Mouse (Mus musculus): ENCODE measurements at regions not wholly inside any gene's neighbourhood (a gene's known extent, or its start where the extent isn't known, plus 50 kb on each side); places are given as distances from the start of the nearest gene placed in this dataset.

DNA sequence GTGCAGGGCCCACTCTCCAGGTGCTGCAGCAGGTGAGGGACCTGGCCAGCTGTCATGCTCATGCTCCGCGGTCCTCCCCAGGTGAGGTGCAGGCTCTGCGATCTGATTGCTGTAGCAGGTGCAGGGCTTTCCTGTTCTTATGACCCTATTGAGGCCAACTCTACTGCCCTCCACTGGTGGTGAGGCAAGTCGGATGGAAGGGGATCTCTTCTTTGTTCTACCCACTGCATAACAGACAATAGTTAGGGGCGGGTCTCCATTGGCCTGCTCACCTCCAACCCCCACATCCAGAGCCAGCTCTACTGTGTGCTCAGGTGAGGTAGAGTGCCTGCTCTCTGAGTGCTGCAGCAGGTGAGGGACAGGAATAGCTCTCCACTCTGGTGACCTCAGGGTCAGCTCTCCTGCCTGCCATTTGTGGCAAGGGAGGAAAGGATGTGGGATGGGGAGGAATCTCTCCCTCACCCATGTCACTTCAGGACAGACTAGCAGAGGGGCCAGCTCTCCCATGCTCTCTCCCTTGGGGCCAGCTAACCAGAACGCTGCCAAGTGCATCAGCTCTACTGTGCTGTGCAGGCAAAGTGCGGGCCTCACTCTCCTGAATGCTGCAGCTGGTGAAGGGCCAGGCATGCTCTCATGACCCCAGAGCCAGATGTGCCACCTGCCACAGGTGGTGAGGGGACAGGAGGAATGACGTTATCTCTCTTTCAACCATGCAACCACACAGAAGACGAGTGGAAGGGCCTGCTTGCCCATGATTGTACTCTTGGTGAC is 1075.3 kb downstream of the 4930444P10Rik start:
- H3K4me1 ChIP-seq (ENCODE audit: control insufficient read depth, insufficient read depth, low read length), result no peaks in the 10 kb centered on the region
- H3K27me3 ChIP-seq (ENCODE audit: control insufficient read depth, insufficient read depth, low read length), result no peaks in the 10 kb centered on the region
- no peaks in the 10 kb centered on the region for H3K9me3 ChIP-seq (ENCODE audit: control insufficient read depth, low read length)
- no peak for DNase-seq (ENCODE audit: low spot score)
- WGBS, result 66% methylated on average over 9 of the region's 9 CpGs
- H3K4me2 ChIP-seq (ENCODE audit: low read depth, severe bottlenecking), result no peak overlapping the region
- no peak for ATAC-seq (ENCODE audit: insufficient number of reproducible peaks, low FRiP score, low TSS enrichment, low read depth)
- no peak overlapping the region for H3K9ac ChIP-seq (ENCODE audit: low read length)
- H3K4me3 ChIP-seq (ENCODE audit: low read depth, low read length), result no peak overlapping the region
- no peaks in the 10 kb centered on the region for H3K36me3 ChIP-seq (ENCODE audit: control insufficient read depth, insufficient read depth, low read length)
- H3K27ac ChIP-seq (replicated peaks; ENCODE audit: low read depth, low read length), result no peak overlapping the region

DNA sequence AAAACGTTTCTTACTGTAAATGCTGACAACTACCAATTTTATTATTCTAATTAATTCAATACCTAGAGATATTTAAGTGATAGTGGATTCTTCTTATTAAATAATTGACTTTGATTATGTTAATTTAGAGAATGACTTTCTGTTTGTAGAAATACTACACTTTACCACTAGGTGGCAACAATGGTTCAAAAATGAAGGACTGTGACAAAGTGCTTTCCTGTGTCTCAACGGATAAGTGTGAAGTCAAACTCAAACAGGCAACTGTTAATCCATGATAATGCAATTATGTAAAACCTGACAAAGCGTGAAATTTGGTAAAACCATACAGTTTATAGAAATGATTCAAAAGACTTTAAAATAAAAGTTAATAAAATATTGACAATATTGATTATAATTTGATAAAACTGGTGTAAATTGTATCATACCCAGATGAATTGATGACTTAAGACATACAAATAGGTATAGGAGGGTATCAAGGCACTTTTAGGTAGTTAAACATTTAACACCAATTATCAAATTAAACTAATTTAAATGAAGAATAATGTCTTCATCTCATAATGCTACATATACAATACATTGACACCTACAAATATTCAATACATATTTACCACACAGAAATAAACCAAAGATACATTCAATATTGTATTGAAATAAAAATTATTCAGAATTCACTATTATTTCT is 1085.3 kb downstream of the 4930444P10Rik start:
- H3K4me3 ChIP-seq (ENCODE audit: low read depth, low read length), result no peak overlapping the region
- WGBS, result 7% methylated on average over 3 of the region's 3 CpGs
- H3K36me3 ChIP-seq (ENCODE audit: control insufficient read depth, insufficient read depth, low read length), result no peaks in the 10 kb centered on the region
- no peak overlapping the region for H3K9ac ChIP-seq (ENCODE audit: low read length)
- ATAC-seq (ENCODE audit: insufficient number of reproducible peaks, low FRiP score, low TSS enrichment, low read depth) (no peak), DNase-seq (ENCODE audit: low spot score) (no peak)
- no peaks in the 10 kb centered on the region for H3K9me3 ChIP-seq (ENCODE audit: control insufficient read depth, low read length)
- H3K4me1 ChIP-seq (ENCODE audit: control insufficient read depth, insufficient read depth, low read length), result no peaks in the 10 kb centered on the region
- H3K27ac ChIP-seq (replicated peaks; ENCODE audit: low read depth, low read length), result no peak overlapping the region
- H3K27me3 ChIP-seq (ENCODE audit: control insufficient read depth, insufficient read depth, low read length), result no peaks in the 10 kb centered on the region
- H3K4me2 ChIP-seq (ENCODE audit: low read depth, severe bottlenecking), result no peak overlapping the region

DNA sequence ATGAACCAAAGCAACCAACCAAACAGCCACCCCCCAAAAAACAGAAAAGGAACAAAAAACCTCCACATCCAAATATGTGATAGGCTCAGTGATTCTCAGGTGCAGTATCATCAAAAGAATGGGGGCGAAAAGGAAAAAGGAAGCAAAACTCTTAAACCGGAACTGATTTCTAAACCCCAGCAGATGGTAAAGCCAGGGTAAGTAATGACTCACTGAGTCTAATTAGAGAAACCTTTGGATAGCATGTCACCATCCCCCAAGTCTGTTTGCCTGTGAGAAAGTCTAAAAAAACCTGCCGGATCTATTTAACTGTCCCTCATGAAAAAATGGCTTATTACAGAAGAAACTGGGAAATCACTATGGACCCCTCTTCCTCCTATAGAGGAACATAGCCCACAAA is 1097.8 kb downstream of the 4930444P10Rik start:
- 90% methylated on average over 3 of the region's 3 CpGs for WGBS
- Histone ChIP-seq H3K4me2 (ENCODE audit: low read depth, severe bottlenecking) (no peak overlapping the region), H3K36me3 (ENCODE audit: control insufficient read depth, insufficient read depth, low read length) (no peaks in the 10 kb centered on the region), H3K4me3 (ENCODE audit: low read depth, low read length) (no peak overlapping the region), H3K9ac (ENCODE audit: low read length) (no peak overlapping the region), H3K4me1 (ENCODE audit: control insufficient read depth, insufficient read depth, low read length) (no peaks in the 10 kb centered on the region), H3K27me3 (ENCODE audit: control insufficient read depth, insufficient read depth, low read length) (no peaks in the 10 kb centered on the region), H3K27ac (replicated peaks; ENCODE audit: low read depth, low read length) (no peak overlapping the region), H3K9me3 (ENCODE audit: control insufficient read depth, low read length) (no peaks in the 10 kb centered on the region)
- DNase-seq (ENCODE audit: low spot score), result no peak
- ATAC-seq (ENCODE audit: insufficient number of reproducible peaks, low FRiP score, low TSS enrichment, low read depth), result no peak

DNA sequence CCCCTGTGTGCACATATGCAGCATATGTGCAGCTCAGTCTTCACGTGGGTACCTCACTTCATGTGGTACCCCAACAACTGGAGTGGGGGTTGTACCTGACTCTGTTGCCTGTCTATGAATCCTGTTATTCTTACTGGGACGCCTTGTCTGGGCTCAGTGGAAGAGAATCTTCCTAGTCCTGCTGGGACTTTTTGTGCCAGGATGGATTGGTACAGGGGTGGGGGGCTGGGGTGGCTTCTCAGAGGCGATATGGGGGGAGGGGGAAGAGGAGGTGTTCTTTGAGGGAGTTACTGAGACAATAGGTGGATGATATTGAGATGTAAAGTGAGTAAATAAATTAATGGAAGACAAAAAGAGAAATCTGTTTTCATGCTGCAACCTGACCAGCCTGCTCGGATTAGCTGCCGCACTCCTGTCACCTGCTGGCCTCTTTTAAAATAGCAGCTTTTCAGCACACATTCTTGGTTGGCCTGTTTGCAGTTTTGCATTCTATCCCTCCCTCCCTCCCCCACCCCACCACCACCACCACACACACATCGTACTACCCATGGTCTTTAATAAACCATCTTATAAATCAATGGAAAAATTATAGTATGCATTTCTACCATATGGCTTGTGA is 1112.9 kb downstream of the 4930444P10Rik start:
- Histone ChIP-seq H3K27ac (replicated peaks; ENCODE audit: low read depth, low read length) (no peak overlapping the region), H3K36me3 (ENCODE audit: control insufficient read depth, insufficient read depth, low read length) (no peaks in the 10 kb centered on the region), H3K4me2 (ENCODE audit: low read depth, severe bottlenecking) (no peak overlapping the region), H3K9me3 (ENCODE audit: control insufficient read depth, low read length) (no peaks in the 10 kb centered on the region), H3K27me3 (ENCODE audit: control insufficient read depth, insufficient read depth, low read length) (no peaks in the 10 kb centered on the region), H3K4me3 (ENCODE audit: low read depth, low read length) (no peak overlapping the region), H3K9ac (ENCODE audit: low read length) (no peak overlapping the region), H3K4me1 (ENCODE audit: control insufficient read depth, insufficient read depth, low read length) (no peaks in the 10 kb centered on the region)
- ATAC-seq (ENCODE audit: insufficient number of reproducible peaks, low FRiP score, low TSS enrichment, low read depth), result no peak
- 53% methylated on average over 6 of the region's 6 CpGs for WGBS
- DNase-seq (ENCODE audit: low spot score), result peak; percentile 25
